Mouse (Mus musculus) lung, postnatal 36 days (tissue): Measurements from ENCODE around the gene Cdkl2.

Experiments used
- DNase-seq: peaks from one replicate; pipeline ENCODE4 v3.0.0; 2022; ENCODE audit warnings: mixed read lengths

Gene Cdkl2

DNA sequence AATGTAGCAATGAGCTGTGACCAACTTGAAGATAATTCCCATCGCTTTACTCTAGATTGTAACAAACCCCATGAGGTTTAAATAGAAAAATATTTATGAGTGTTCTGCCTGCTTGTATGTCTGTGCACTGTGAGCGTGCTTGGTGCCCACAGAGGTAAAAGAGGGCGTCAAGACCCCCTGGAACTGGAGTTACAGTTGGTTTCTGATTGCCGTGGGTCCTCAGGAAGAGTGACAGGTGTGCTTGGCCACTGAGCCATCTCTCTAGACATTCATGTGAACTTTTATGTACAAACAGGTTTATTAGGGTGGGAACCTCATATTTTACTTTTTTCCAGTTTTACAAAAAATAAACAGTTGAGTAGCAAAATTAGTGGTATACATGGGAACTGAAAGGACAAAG lies at the start of gene Cdkl2:
Cdkl2 (minus strand) TSS at position 101 of the 400 bp plus-strand sequence.
- DNase-seq: no peak

DNA sequence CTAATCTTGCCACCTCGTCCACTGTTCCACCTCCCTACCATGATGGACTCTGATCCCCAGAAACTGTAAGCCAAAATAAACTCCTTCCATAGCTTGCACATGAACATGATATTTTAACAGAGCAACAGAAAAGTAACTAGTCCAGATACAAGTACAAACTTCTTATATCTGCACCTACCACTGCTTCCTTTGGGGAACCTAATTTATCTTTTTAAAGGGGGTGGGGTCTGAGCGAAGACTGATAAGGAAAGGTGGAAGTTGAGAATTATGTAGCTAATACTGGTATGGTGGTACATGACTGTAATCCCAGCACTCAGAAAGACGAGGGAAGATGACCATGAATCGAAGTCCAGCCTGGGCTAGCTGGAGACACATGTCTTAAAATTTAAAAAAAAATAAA lies 43.8 kb upstream of the Cdkl2 start:
- no peak for DNase-seq

DNA sequence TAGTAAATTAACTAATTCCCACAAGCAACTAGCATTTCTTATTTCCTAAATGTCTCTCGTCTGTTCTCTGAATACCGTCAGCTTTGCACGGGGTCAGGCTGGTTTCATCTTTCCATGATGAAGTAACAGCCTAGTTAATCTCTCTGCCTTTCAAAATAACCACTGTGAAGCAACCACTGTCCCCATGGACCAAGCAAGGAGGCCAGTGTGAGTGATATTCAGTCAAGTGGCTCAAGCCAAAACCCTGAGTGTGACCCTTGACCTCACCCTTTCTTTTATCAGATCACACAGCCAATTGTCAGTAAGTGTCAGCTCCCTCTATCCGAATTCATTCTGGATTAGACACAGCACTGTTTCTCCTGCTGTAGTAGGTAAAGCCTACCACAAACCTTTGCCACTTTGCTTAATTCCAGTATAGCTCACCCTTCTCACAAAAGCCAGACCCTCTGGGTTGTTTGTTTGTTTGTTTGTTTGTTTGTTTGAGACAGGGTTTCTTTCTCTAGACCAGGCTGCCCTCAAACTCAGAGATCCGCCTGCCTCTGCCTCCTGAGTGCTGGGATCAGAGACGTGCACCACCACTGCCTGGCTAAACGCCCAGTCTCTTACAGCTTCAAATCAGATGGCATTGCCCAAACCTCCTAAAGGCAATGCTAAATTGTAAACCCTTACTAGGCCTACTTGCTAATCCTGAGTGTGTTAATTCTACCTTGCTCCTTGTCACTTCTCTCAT lies 42.3 kb upstream of the Cdkl2 start:
- no peak for DNase-seq

DNA sequence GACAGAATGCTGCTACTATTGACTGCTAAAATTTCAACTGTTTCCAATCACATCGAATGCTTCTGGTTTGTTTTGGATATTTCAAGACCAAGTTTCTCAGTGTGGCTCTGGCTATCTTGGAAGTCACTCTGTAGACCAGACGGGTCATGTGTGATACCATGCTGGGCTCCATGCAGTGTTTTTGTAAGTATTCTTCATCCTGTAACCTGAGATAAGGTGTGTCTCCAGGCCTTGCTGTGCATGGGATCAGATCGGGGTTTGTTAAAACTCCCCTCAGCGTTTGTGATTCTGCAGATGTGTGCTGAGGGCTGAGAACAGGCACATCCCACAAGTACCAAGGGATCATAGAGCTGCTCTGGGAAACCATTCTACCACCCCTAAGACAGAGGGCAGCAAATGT lies 41.6 kb upstream of the Cdkl2 start:
- DNase-seq: no peak

DNA sequence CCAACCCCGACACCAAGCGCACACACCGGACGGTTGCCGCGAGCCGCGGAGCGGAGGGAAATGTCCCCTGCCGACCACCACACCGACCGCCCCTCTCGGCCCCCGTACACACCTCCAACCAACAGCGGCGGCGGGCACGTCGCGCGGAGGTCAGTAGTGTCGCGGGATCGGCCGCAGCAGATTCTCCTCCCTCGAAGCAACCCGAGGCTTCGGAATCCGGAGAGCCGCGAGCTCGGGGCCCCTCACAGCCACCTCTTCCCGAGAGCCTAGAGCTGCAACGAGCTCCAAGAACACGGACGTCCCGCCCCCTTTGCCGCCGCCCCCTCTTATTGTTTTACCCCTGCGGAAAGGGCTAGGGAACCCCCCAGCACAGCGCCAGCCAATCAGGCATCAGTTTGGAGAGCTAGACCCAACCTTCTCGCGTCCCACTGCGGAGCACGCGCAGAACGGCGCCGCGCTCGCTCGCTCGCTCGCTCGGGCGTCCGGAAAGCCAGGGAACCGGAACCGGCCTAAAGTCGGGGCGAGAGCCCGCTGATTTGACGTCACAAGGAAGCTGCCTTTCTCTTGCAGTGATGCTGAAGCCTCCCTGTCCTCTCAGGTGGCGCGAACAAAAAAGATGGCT lies 39.8 kb upstream of the Cdkl2 start, which contains the start of gene G3bp2:
G3bp2 (minus strand) TSS at position 303 of the 622 bp plus-strand sequence.
- peak; percentile 99 for DNase-seq

DNA sequence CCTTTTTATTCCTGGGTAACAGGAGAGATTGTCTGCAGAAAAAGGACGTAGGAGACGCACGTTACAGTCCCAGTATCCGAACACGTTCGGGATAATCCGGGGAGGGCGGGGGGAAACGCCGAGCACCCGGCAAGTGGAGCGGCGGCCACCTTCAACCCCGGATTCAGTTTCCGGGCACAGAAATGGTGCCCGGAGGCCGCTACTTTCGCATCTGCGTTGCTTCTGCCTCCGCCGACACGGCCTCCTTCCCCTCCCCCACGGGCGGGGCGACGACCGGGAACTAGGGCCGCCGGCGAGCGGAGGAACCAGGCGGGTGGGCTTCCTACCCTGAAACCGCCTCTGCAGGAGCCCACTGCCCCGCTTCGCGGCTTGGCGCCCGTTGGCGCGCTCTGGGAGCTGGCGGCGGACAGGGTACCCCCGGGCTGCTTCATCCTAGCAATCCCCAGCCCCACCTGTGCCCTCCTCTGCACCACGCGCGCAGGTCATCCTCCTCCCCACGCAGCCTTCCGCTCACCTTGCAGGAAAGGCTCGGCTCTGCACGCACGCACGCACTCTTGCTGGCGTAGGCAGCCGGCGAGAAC lies 39.2 kb upstream of the Cdkl2 start:
- peak; percentile 73 for DNase-seq

DNA sequence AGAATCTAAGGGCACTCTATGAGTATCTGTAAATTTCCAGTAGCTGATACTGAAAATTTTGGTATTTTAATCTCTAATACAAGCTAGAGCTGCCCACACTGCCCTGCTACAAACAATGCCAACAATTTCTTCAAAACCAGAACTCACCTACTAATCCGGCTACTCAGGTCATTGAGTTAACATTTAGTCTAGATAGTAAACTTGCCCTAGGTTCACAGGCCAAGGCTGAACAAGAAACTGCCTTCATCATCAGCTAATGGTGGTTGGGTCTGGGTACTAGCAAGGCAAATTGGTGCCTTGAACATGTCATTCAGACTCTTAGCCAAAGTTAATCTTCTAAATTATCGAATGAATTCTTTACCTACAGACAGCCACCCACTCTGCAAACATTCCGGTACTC lies 37.6 kb upstream of the Cdkl2 start:
- no peak for DNase-seq

DNA sequence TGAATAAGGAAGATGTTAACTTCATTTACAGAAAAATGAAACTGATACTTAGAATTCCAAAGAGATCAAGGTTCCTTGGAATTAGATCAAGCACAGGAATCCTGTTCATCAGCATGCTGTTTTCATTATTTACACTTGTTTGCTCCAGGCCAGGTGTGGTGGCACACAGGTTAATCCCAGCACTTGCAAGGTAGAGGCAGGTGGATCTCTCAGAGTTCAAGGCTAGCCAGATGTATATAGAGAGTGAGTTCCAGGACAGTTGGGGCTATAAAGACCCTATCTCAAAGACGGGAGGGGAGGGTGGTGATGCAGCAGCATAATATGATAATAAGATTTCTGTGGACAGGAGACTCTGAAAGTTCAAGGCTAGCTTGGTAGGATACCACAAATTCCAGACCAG lies 36.7 kb upstream of the Cdkl2 start:
- no peak for DNase-seq

DNA sequence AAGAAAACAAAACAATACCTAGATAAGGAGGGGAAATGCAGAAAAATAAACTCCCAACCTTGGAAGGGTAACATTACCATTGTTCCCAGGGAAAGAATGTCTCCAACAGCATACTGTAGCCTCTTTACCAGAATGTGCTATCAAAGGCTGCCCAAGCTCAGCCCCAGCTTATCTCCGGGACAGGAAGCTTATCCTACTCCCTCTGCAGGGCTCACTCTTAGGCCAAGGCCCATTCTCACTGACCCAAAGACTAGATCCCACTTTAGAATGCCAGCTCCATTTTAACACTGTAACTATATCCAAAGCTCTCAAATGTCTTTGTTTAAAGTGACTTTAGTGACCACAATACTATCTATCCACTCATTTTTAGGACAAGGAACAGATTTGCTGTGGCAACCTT lies 35.6 kb upstream of the Cdkl2 start:
- DNase-seq: no peak

DNA sequence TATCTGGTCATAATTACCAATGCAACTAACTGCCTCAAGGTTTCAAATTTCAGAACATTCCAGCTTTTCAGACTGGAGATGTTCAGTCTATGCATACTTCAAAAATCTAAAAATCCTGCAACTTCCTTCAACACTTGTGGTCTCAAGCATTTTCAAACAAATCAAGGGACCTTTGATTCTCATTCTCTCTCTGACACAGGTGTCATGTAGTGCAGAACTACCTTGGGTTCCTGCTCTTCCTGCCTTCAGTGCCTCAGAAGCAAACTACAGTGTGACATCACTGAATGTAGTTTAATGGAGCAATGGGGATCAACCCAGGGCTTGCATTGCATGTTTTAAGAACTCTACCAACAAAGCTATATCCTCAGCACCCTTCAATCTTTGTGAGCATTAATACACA lies 35.1 kb upstream of the Cdkl2 start:
- no peak for DNase-seq

DNA sequence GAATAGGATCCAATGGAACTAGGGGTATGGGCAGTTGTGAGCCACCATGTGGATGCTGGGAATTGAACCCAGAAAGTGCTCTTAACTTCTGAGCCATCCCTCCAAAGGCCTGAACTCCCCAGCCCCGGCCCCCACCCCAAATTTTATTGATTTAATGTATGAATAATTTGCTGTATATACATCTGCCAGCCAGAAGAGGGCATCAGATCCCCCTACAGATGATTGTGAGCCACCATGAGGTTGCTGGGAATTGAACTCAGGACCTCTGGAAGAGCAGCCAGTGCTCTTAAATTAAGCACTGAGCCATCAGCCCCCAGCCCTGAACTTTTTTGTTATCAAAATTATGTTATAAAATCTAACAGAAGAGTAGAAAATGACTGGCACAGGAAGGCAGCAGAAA lies 32.6 kb upstream of the Cdkl2 start:
- DNase-seq: no peak

DNA sequence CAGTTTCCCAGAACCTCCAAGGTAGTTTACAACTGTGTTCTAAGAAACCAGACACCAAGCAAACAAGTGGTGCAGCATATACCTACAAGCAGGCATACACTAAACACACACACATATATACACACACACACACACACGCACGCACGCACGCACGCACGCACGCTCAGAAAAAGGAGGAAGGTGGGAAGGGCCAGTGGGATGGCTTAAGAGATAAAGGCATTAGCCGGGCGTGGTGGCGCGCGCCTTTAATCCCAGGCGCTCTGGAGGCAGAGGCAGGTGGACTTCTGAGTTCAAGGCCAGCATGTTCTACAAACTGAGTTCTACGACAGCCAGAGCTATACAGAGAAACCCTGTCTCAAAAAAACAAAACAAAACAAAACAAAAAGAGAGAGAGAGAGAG lies 30.4 kb upstream of the Cdkl2 start:
- no peak for DNase-seq

DNA sequence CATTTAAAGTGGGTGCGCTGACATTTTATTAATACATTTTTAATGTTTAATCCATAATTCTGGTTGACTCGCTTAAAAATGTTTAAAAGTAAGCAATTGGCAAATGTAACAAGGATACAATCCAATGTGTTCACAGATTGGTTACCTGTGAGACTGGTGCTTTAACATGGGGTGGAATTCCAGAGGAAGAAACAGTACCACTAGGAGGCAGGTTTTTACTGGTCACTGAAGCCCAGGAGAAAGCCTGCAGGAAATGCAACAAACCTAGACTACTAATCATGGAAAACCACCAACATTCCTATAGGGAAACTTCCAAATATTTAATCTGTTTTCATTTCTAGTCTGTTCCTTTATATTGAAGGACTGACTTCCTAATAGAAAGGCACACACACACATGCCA lies 19.5 kb upstream of the Cdkl2 start:
- no peak for DNase-seq

DNA sequence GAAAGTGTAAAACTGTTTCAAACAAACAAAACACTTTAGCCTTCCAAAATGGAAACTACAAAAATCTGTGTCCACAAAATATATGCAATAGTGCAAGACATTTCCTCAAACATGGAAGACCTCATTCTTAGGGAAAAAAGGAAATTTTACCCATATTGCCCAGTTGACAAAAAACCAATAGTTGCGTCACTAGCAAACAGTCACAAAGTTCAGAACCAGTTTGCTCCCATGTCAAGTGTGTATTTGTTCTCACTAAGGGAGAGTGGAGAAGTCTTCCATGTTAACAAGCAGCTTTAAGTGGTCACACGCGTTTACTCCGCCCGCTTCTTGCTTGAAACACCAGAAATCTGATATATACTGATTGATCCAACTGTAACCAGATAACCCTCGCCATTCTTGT lies 9.2 kb upstream of the Cdkl2 start:
- no peak for DNase-seq

DNA sequence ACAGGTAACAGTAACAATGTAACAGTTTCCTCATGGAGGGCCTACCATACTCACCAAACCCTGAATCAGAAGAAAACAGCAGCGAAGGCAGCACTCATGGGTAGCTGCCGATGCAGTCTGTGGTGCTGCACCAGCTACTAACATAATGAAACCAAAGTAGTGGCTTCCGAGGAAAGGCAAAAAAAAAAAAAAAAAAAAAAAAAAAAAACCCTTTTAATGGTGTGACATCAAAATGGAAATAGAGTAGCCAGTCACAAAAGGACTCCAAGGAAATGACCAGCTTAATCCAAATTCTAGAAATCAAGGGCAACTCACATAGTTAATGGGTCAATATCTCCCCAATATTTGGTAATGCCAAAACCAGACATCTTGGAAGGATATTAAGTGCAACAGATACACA lies 6.7 kb upstream of the Cdkl2 start:
- no peak for DNase-seq

DNA sequence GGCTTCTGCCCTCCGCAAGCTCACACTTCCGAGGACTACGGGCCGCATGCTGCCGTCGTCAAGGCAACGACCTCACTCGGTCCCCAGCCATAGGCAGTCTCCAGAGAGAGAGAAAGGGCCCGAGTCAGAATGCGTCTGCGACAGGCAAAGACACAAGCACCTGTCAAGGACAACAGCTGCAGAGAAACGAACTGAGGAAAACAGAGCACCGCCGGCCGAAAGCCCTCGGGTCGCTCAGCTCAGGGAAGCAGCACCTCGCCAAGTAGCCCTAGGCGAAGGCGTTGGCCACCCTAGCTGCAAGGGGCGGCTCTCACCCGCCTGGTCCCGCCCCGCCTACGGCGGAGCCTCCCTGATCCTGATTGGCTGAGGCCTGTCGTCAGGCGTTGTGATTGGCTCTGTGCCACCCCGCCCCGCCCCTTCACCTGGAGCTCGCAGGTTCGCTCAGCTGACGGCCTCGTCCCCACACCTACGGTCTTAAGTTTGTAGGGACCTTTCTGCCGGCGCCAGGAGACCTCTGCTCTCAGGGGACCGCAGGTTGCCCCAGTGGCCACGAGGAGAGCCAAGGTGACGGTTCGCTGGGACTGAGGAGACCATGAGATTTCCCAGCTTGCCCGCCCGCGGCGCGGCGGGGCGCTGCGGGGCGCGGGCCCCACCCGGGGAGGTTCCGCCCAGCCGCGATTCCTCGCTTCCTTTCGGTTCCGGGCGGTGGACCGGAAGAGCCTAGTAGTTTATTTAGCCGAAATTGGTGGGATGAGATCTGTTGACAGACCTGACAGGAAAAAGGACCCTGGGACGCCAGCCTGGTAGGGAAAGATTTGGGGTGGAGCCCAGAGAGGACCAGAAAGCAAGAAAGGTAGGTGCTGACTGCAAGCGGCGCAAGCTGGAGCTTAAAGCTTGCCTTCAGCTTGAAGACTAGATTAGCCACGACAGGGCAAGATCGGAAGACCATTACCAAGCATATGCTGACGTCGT lies 1.0 kb downstream of the Cdkl2 start:
- DNase-seq: peak; percentile 96

DNA sequence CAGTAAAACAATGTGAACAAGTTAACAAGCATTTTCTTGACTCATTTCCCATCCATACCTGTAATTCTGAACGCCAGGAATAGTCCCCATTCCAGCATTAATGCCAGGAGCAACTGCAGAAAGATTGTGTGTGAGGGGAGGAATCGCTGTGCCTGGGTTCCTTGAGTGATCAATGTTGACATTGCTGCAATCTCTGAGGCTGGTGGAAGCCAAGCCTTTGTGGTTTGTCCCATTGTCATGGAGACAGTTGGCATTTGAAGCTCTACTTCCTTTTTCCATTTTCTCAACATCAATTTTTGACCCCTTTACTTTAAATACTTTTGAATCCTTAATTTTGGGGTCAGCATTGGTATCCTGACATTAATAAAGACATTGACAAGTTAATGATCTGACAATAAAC lies 23.7 kb downstream of the Cdkl2 start:
- peak; percentile 12 for DNase-seq

DNA sequence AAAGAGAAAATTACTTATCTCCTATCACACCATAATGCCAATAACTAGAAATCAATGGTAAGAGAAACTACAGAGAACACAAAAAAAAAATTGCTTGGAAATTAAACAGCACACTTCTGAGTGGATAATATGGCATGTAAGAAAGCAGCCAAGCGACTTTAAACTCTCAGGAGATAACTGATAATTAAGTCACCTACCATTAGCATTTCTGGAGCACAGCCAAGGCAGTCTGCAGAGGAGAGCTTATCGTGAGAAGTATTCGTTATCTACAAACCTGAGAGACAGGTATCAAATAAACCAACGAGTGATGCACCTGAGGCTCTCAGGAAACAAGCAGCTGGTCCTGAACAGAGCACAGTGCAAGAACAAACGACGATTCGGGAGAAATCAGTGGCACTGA lies 31.9 kb downstream of the Cdkl2 start:
- DNase-seq: no peak

DNA sequence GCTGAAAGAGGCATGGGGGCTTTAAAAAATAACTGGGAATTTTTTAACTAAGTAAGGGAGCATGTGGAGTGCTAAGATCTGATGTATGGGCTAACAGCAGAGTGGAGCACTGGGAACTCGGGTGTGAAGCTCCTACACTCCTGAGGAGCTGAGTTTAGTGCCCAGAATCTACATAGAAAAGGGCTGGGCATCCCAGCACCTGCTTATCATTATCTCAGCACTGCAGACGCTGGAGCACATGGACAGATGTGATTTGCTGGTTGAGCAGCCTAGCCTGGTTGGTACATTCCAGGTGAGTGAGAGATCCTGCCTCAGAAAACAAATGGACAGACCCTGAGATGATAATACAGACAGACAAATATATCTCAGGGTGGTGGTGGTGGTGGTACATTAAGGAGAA lies 33.9 kb downstream of the Cdkl2 start:
- DNase-seq: no peak

DNA sequence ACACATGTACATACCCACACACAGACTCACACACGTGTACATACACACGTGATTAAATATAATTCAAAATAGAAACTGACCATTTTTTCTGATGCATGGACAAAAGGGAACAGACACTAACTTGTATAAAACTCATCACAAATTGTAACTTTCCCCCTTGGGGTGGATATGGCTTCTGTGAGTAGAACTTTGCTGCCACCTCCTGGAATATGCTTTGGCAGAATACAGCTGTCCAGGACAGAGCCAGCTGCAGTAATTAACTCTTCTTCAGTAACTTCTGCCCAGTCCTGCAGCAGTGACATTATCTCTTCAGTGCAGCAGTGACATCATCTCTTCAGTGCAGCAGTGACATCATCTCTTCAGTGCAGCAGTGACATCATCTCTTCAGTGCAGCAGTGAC lies 40.7 kb downstream of the Cdkl2 start:
- DNase-seq: peak; percentile 61

DNA sequence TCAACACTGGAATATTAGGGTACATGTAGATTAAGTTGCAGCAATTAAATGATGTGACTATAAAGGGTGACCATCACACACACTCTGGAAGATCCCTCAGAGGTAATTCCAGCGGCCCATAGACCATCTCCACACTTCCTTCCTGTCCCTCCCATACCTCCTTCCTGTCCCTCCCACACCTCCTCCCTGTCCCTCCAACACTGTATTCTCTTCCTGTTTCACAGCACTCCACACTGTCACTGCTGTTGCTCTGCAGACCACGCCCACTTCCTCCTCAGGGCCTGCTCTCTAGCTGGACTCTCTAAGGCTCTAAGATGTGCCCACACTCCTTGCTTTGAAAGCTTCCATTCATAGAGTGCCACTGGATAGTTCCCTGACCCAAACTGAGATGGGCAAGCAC lies 42.9 kb downstream of the Cdkl2 start:
- DNase-seq: peak; percentile 61

DNA sequence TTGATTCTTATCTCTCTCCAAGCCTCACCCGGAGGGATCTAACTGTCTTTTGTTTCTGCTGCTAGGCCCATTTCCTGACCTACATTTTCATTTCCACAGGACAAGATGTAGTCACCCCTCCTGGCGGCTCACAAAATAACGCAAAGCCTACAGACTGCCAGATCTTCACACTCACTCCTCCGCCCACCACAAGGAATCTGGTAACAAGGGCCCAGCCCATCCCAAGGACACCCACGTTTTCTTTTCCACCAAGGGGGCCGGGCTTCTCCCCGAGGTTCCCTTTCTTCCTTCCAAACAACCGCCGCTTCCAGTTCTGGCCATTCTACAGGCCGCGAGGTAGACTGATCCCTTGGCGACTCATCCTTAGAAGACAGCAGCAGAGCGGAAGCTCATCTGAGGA lies 49.1 kb downstream of the Cdkl2 start:
- DNase-seq: no peak

DNA sequence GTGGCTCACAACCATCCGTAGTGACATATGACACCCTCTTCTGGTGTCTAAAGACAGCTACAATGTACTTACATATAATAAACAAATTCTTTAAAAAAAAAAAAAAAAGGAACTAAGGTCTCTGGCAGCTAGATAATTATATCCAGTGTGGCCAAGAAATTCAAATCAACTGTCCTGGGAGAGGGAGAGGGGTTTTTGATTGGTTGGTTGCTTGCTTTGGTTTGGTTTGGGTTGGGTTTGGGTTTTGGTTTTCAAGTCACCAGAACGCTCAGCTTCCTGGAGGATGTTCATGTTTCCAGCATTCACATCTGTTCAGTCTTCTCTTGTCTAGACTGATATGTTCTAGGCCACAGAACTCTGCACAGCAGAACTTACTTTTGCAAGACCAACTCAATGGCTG lies 50.6 kb downstream of the Cdkl2 start:
- no peak for DNase-seq
